Mouse (Mus musculus) adrenal gland, adult 18-20 months (tissue): Measurements from ENCODE around the gene Schip1. TPM values are rescaled to one million over a fixed set of nuclear protein-coding genes. Genes with fewer than 3 reads are reported as not detected.

Source experiments
- DNase-seq, 2 experiments: peaks; one replicate each; pipeline ENCODE4 v3.0.0; 2021 to 2022; ENCODE audit warnings: low spot score in 2 of 2
- total RNA-seq, 2 experiments: library from RNA; stranded (reverse); gene quantifications; 1 replicate in 1 of 2; 2 replicates in 1 of 2; pipeline ENCODE4 v1.2.3; 2021

The Schip1 gene
- total RNA-seq, 2 experiments from 2014 or later: 7.1 to 10.1 TPM

DNA sequence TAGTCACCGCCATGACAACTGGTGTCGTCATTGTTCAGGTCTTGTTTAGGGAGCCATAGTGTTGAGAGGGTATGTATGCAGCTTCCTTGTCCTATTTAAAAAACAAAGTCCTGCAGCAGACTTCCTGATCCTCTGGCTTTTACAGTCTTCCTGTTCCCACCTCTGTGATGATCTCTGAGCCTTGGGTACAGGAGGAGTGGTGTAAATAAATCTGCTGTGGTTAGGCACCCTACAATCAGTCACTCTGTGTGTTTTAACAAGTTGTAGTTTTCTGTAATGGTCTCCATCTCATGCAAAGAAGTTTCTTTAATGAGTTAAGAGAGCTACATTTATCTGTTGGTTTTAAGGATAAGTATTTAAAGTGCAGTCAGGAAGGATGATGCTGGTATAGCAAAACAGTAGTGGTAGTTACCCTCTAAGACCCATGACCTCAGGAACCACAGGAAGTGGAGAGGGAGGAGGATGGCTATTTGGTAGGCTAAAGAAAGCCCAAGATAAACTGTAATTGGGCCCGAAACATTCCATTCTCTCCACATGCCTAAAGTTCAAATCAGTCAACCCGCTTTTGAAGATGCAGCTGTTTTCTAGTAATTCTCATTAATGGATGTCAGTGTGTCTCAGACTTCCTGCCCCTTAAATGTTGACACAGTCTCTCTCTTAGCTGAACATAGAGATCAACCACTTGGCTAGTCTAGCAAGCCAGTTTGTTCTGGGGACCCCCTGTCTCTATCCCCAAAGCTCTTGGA lies 592.2 kb downstream of the Schip1 start:
- DNase-seq: no peak

DNA sequence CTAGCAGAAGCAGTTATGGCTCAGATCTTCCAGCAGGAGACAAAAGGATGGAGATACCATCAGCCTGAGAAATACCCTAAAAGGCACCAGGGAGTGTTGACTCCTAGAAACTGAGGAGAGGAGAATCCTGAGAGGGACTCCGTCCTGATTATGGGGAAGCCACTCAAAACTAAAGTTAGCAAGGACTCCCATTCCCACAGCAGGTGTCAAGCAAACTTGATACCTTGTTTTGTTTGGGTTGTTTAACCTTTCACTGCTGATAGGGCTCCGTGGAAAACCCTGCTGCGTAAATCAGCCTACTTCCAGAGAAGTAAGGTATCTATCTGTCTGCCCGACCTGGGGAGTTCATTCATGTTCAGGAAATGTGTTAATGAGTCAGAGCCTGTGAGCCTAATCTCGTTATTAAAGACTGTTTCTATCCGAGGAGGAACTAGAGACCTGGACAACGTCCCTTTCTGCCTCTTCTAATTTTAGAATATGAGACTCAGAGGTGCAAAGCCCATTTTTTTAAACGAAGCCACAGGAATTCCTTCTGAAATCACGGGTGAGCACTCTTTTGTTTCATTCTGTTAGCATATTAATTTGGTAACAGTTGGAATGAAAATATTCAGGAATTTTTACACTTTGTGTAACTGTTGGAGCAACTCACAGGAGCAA lies 593.1 kb downstream of the Schip1 start:
- DNase-seq: no peak

GRCm38 (mm10) chr3:68659996-68660395 lies 595.4 kb downstream of the Schip1 start:
- DNase-seq: no peak

DNA sequence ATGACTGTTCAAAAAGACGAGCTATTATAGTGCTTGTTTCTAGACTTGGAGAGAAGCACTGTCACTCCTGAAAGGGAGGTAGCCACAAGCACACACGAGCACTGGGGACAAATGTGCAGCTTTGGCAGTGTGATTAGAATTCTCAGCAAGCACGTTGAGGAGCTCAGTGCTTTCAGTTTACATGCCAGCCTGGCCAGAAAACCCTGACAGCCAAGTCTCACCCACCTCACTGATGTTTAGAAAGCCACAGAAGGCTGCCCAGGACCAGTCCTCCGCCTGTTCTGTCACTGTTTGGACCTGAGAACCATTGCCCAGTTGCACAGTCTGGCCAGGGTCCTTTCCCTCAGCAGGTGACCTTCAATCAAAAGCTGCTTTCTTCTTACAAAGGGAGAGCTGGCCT lies 595.9 kb downstream of the Schip1 start:
- DNase-seq: no peak

DNA sequence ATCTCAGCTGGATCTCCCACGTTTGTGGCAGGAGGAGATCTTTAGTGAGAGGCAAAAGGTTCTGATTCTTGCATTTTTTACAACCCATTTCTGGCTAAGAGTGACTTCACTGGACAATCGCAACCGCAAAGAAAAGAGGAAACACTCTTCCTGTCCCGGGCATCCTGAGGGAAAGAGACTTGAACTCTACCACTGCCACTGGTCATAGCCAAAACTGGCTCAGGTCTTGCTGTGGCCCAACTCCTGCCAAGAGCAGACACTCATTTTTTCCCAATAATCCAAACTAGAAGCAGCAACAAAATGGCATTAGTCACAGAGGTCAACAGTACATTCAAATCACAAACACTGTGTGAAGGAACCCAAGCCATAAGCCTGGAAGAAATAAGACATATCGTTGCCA lies 597.8 kb downstream of the Schip1 start:
- no peak for DNase-seq

GRCm38 (mm10) chr3:68664337-68664736 lies 599.7 kb downstream of the Schip1 start:
- no peak for DNase-seq

DNA sequence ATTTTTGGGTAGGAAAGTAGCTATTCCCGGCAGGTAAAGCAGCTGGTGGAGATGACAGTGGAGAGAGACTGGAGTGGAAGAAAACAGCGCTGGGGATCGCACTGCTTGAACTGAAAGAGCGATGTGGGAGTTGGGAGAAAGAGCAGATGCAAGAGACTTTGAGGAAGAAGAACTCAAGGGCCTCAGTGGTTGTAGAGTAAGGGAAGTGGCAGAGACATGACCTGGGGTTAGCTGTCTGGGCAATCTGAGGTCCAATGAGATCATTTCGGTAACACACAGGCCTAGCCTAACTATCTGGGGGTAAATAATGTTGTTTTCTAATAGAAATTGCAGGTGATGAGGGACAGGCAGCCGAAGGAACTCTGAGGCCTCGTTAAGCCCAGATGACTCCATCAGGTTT lies 601.8 kb downstream of the Schip1 start:
- no peak for DNase-seq

- DNase-seq: no peak
Observed at GRCm38 (mm10) chr3:68667852-68668251, 603.2 kb downstream of the Schip1 start.

DNA sequence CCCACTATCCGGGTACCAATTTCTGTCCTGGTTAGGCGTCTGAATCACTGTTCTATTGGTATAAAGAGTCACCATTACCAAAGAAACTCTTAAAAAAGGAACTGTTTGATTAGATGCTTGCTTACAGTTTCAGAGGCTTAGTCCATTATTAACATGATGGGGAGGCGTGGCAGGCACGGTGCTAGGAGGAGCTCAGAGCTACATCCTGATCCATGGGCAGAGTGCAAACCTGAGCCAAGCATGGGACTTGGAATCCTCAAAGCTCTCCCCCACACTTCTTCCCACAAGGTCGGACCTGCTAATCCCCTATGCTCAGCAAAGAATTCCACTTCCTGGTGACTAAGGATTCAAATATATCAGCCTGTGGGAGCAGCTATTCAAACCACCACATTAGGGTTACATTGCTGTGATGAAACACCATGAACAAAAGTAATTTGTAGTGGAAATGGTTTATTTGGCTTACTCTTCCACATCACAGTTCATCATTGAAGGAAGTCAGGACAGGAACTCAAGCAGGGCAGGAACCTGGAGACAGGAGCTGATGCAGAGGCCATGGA lies 604.9 kb downstream of the Schip1 start:
- no peak for DNase-seq

- no peak for DNase-seq
Observed at GRCm38 (mm10) chr3:68674721-68675120, 610.1 kb downstream of the Schip1 start.

GRCm38 (mm10) chr3:68675216-68675835 lies 610.7 kb downstream of the Schip1 start:
- no peak for DNase-seq

Other genes with a start within 250 kb of the Schip1 start
- not detected for gene Iqcj, start 172.6 kb upstream of the Schip1 start, total RNA-seq
- gene Iqschfp, start 172.6 kb upstream of the Schip1 start, total RNA-seq: not detected